Mouse (Mus musculus) thymus, adult 2 months (tissue): ENCODE data around the gene Panx2.

Source experiments
- CTCF ChIP-seq: fragments of 200-500 bp; IDR thresholded peaks from 2 replicates; pipeline ENCODE4 v1.5.1; 2012; ENCODE audit warnings: mild to moderate bottlenecking, control low read depth, low read length, moderate library complexity, borderline replicate concordance; ENCODE audit not compliant: control insufficient read depth, poor library complexity, insufficient read depth; ENCODE audit errors: extremely low read depth
- POLR2A ChIP-seq: fragments of 200-500 bp; IDR thresholded peaks from 2 replicates; pipeline ENCODE4 v1.6.1; 2012; ENCODE audit warnings: mild to moderate bottlenecking, low read length, control low read depth, moderate library complexity; ENCODE audit not compliant: control insufficient read depth, poor library complexity, insufficient read depth; ENCODE audit errors: extremely low read depth

DNA sequence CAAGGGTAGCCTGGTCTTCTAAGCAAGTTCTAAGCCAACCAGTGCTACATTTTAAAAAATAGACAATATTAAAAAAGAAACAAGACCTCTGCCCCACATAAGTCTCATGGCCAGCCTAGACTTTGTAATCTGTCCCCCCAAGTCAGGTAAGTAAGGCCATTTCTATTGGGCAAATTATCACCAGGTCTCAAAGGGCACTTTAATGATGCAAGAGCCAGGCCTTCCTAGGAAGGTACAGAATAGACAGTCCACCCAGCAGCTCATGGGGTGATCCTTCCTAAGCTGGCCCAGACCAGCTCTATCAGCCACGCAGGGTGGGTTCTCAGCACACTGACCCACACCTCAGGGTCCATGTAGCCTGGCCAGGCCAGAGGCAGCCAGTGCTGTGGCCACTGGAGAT, 24.4 kb downstream of the Panx2 start:
- TF ChIP-seq CTCF (no peak), POLR2A (no peak)
